Mouse (Mus musculus) spleen, adult 18-20 months (tissue): ENCODE data around the gene Fbxw21.

ENCODE experiments used
- DNase-seq, 2 experiments: peaks; one replicate each; pipeline ENCODE4 v3.0.0; 2022; ENCODE audit warnings: mixed read lengths in 2 of 2

Gene Fbxw21

GRCm38 (mm10) chr9:109111101-109111500 lies 50.7 kb downstream of the Fbxw21 start:
- no peak for DNase-seq

GRCm38 (mm10) chr9:109110240-109110639 lies 51.6 kb downstream of the Fbxw21 start:
- DNase-seq, result no peak

- DNase-seq, result no peak
Measured at GRCm38 (mm10) chr9:109107341-109107740, 54.5 kb downstream of the Fbxw21 start.

- DNase-seq, result no peak
Measured at GRCm38 (mm10) chr9:109105648-109106047, 56.2 kb downstream of the Fbxw21 start.

- DNase-seq, result no peak
Measured at GRCm38 (mm10) chr9:109105011-109105410, 56.8 kb downstream of the Fbxw21 start.

GRCm38 (mm10) chr9:109104083-109104482 lies 57.8 kb downstream of the Fbxw21 start:
- DNase-seq, result no peak

- no peak for DNase-seq
Measured at GRCm38 (mm10) chr9:109103250-109103649, 58.6 kb downstream of the Fbxw21 start.

- no peak for DNase-seq
Measured at GRCm38 (mm10) chr9:109102541-109102940, 59.3 kb downstream of the Fbxw21 start.

- DNase-seq, result no peak
Measured at GRCm38 (mm10) chr9:109101933-109102445, 59.9 kb downstream of the Fbxw21 start.

GRCm38 (mm10) chr9:109100307-109100928 lies 61.4 kb downstream of the Fbxw21 start:
- DNase-seq, result no peak

GRCm38 (mm10) chr9:109098969-109099368 lies 62.9 kb downstream of the Fbxw21 start:
- no peak for DNase-seq

GRCm38 (mm10) chr9:109098366-109098765 lies 63.5 kb downstream of the Fbxw21 start:
- no peak for DNase-seq

GRCm38 (mm10) chr9:109097831-109098230 lies 64.0 kb downstream of the Fbxw21 start:
- DNase-seq, result no peak

GRCm38 (mm10) chr9:109097291-109097690 lies 64.5 kb downstream of the Fbxw21 start:
- no peak for DNase-seq

- no peak for DNase-seq
Measured at GRCm38 (mm10) chr9:109096856-109097255, 65.0 kb downstream of the Fbxw21 start.

- DNase-seq, result no peak
Measured at GRCm38 (mm10) chr9:109096251-109096661, 65.6 kb downstream of the Fbxw21 start.

- peak; percentile 41 to 53 for DNase-seq
Measured at GRCm38 (mm10) chr9:109095137-109095982, 66.5 kb downstream of the Fbxw21 start, which contains the start of gene Plxnb1. Plxnb1 (plus strand) TSS chr9:109095389.

- DNase-seq, result no peak
Measured at GRCm38 (mm10) chr9:109094553-109095136, 67.2 kb downstream of the Fbxw21 start.

- no peak for DNase-seq
Measured at GRCm38 (mm10) chr9:109093786-109094552, 67.9 kb downstream of the Fbxw21 start.

GRCm38 (mm10) chr9:109092799-109093198 lies 69.0 kb downstream of the Fbxw21 start:
- DNase-seq, result no peak

- no peak for DNase-seq
Measured at GRCm38 (mm10) chr9:109091802-109092201, 70.0 kb downstream of the Fbxw21 start.

GRCm38 (mm10) chr9:109090446-109090845 lies 71.4 kb downstream of the Fbxw21 start:
- no peak for DNase-seq
